Mouse (Mus musculus) G1E (cell line): ENCODE data around the gene Inca1. TPM values are rescaled to one million over a fixed set of nuclear protein-coding genes. Genes with fewer than 3 reads are reported as not detected.
A peak's percentile ranks its signal among the peaks of the same experiment; 100 is the strongest.

Experiments
- ATAC-seq: 2 replicates; pipeline ENCODE4 v1.8.0; 2016; ENCODE audit warnings: mild to moderate bottlenecking; ENCODE audit not compliant: insufficient number of reproducible peaks, poor library complexity, low FRiP score, severe bottlenecking; ENCODE audit errors: extremely low read depth
- DNase-seq: peaks from one replicate; pipeline ENCODE4 v3.0.0; 2012; ENCODE audit warnings: low spot score
- H3K27me3 ChIP-seq: 2 replicates; pipeline ENCODE4 v1.6.1; 2012; ENCODE audit warnings: mild to moderate bottlenecking, low read length, inconsistent platforms; ENCODE audit not compliant: insufficient read depth
- H3K36me3 ChIP-seq: replicated peaks from 2 replicates; pipeline ENCODE3; 2012; ENCODE audit warnings: mild to moderate bottlenecking, inconsistent platforms
- H3K4me1 ChIP-seq: 2 replicates; pipeline ENCODE4 v1.6.1; 2012; ENCODE audit warnings: low read depth, low read length, inconsistent platforms, mixed read lengths; ENCODE audit not compliant: insufficient read depth
- H3K4me3 ChIP-seq: 2 replicates; pipeline ENCODE4 v1.5.1; 2012; ENCODE audit warnings: low read depth, mild to moderate bottlenecking, inconsistent platforms, low read length, moderate library complexity, mixed read lengths
- H3K9me3 ChIP-seq: replicated peaks from 2 replicates; pipeline ENCODE4 v1.6.1; 2012; ENCODE audit warnings: inconsistent platforms
- CTCF ChIP-seq: IDR thresholded peaks from 2 replicates; pipeline ENCODE4 v1.5.1; 2012; ENCODE audit warnings: low read depth, low read length, inconsistent platforms, mixed read lengths
- GATA1 ChIP-seq: IDR thresholded peaks from 2 replicates; pipeline ENCODE4 v1.6.1; 2012; ENCODE audit warnings: borderline replicate concordance, low read length, inconsistent platforms, mixed read lengths
- GATA2 ChIP-seq: IDR thresholded peaks from 2 replicates; pipeline ENCODE4 v1.6.1; 2012; ENCODE audit warnings: low read depth, low read length, inconsistent platforms, borderline replicate concordance
- POLR2AphosphoS5 ChIP-seq: IDR thresholded peaks from 2 replicates; pipeline ENCODE4 v1.6.1; 2012; ENCODE audit warnings: low read depth, low read length, inconsistent platforms; ENCODE audit not compliant: insufficient replicate concordance
- TAL1 ChIP-seq: conservative IDR thresholded peaks from 2 replicates; pipeline ENCODE4 v1.6.1; 2012; ENCODE audit warnings: low read depth, low read length, inconsistent platforms, mixed read lengths
- polyA plus RNA-seq: library from polyadenylated mRNA; stranded (reverse); fragments of >175 nt; gene quantifications from 2 replicates; pipeline ENCODE4 v1.2.3, GENCODE M21; 2012
- total RNA-seq, 2 experiments: library from RNA; stranded (forward) in 1 of 2; stranded (reverse) in 1 of 2; fragments of 200-1000 nt in 1 of 2; fragments of >200 nt in 1 of 2; fragmentation: Nextera tagmentation in 1 of 2; gene quantifications; 2 replicates each; pipeline ENCODE4 v1.2.3; 2014 to 2017

Inca1 gene
- total and polyA plus RNA-seq, 3 experiments, result 0.36 to 3.7 (median 1.2) TPM

DNA sequence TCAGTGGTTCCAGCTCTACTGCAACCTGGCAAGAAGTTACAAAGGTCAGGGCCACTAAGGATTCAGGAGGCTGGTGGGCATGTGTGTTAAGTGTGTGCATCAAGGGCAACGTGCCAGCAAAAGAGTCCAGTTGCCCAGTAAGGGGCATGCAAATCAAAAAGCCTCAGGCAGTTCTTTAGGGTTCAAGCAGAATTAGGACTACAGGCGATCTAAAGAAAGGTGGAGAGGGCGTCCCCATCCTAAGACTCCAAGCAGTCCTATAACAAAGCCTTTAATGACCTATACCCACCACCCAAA lies 53.7 kb downstream of the Inca1 start:
- ATAC-seq, result no peak
- peaks cover 83% of the 10 kb centered on the region for H3K36me3 ChIP-seq
- H3K4me1 ChIP-seq, result peaks cover 71% of the 10 kb centered on the region

DNA sequence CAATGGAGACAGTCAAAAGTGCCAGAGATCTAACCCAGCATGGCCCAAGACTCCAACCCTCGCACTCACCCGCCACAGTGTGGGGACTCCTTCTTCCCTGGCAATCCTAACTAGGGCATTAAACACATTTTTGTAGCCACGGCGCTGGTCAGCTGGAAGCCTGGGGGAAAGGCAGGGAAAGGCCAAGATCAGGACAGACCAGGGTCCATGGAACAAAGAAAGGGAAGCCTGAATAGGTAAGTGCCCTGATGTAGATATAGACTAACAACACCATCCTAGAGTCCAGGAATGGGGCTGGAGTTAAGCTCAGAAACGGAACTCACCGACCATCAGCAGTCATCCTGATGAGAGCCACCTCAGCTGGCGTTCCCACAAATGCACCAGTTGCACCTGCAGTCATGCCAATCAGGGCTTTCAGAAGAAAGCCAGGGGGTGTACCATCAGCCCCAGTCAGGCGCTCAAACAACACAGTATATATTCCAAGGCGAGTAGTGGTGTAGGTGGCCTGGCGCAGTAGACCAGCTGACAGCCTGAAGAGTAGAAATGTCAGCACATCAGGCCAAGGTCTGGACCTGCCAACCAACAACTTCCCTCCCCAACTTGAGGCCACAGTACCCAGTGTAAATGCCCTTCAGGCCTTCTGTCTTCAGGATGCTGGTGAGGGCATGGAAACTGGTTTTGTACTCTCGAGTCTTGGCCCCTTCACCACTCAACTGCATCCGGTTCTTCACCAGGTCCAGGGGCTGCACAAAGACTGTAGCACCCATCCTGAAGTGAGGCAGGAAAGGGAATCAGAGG lies 54.3 kb downstream of the Inca1 start:
- Histone ChIP-seq H3K4me3 (peak overlapping the region; percentile 80), H3K4me1 (peaks cover 71% of the 10 kb centered on the region), H3K9me3 (no peaks in the 10 kb centered on the region), H3K27me3 (no peaks in the 10 kb centered on the region), H3K36me3 (peaks cover 80% of the 10 kb centered on the region)
- TF ChIP-seq TAL1, result no peak
- no peak for TF ChIP-seq POLR2AphosphoS5
- no peak for ATAC-seq
- no peak for DNase-seq

More for the DNA sequence above, 53.7 kb downstream of the Inca1 start:
- TF ChIP-seq POLR2AphosphoS5, result no peak
- TF ChIP-seq TAL1, result no peak
- TF ChIP-seq CTCF, result no peak
- no peak for TF ChIP-seq GATA2
- TF ChIP-seq GATA1, result no peak
- Histone ChIP-seq H3K4me3 (peak overlapping the region; percentile 80), H3K27me3 (no peaks in the 10 kb centered on the region), H3K9me3 (no peaks in the 10 kb centered on the region)
- no peak for DNase-seq

DNA sequence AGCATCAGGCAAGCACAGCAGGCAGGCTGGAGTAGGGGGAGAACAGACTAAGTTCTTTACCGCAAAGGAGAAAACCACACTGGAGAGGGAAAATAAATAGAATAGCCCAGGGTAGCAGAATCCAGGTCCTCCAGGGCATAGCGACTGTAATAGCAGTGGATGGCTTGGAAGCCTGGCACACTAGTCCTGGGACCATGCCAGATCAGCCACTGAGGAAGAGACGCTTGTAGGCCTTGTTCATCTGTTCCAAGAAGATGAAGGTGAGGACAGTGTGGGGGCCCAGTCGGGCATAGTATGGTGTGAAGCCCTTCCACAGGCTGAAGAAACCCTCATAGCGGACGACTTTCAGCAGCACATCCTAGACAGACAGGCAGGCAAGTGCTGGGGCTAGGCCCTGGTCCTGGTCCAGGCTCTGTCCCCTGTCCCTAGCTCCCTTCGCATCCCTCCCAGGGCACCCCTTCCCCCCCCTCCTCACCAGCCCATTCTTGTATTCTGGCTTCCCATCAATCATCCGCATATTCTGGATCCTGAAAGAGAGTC lies 55.3 kb downstream of the Inca1 start:
- H3K9me3 ChIP-seq, result no peaks in the 10 kb centered on the region
- H3K36me3 ChIP-seq, result peaks cover 79% of the 10 kb centered on the region
- TF ChIP-seq CTCF (no peak), GATA1 (no peak), POLR2AphosphoS5 (no peak), GATA2 (no peak), TAL1 (no peak)
- DNase-seq (no peak), ATAC-seq (no peak)
- no peak overlapping the region; the same call in 1 of the 2 replicates for H3K4me3 ChIP-seq
- H3K27me3 ChIP-seq, result no peaks in the 10 kb centered on the region
- peaks cover 72% of the 10 kb centered on the region for H3K4me1 ChIP-seq

DNA sequence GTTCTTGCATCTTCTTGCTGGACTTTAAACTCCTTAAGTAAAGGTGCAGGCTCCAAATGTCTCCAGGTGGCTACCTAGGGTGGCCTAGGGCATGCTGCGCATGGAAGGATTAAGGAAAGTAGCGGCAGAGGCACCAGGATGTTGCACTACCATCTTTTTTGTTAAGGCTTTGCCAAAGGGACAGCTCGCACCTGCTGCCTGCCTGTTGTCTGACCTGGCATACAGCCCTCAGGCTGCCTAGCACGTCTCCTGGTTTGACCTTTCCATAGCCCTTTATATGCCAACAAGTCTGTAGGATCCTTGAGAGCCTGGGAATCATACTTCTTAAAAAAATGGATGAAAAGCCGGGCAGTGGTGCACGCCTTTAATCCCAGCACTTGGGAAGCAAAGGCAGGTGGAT lies 56.9 kb downstream of the Inca1 start:
- TF ChIP-seq TAL1 (no peak), GATA2 (no peak), GATA1 (no peak), CTCF (no peak), POLR2AphosphoS5 (no peak)
- Histone ChIP-seq H3K27me3 (no peaks in the 10 kb centered on the region), H3K9me3 (no peaks in the 10 kb centered on the region), H3K36me3 (peaks cover 64% of the 10 kb centered on the region), H3K4me1 (peaks cover 73% of the 10 kb centered on the region), H3K4me3 (no peak overlapping the region)
- DNase-seq (no peak), ATAC-seq (no peak)

DNA sequence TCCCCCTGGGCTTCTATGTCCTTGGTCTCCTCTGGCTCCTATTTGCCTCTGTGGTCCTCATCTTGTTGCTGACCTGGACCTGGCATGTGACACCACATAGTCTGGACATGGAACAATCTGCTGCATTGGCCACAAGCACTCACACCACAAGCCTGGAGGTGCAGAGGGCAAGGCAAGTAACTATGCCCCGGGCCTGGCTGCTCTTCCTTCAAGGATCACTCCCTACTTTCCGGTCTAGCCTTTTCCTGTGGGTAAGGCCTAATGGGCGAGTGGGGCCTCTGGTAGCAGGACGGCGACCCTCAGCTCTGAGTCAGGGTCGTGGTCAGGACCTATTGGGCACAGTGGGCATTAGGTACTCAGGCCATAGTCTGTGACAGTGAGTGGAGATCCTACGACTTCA lies 58.7 kb downstream of the Inca1 start:
- H3K4me3 ChIP-seq, result no peak overlapping the region
- ATAC-seq (no peak), DNase-seq (no peak)
- peaks cover 80% of the 10 kb centered on the region for H3K4me1 ChIP-seq
- H3K36me3 ChIP-seq, result peaks cover 59% of the 10 kb centered on the region
- TF ChIP-seq CTCF (no peak), GATA2 (no peak), TAL1 (no peak), GATA1 (no peak), POLR2AphosphoS5 (no peak)
- no peaks in the 10 kb centered on the region for H3K27me3 ChIP-seq
- no peaks in the 10 kb centered on the region for H3K9me3 ChIP-seq

DNA sequence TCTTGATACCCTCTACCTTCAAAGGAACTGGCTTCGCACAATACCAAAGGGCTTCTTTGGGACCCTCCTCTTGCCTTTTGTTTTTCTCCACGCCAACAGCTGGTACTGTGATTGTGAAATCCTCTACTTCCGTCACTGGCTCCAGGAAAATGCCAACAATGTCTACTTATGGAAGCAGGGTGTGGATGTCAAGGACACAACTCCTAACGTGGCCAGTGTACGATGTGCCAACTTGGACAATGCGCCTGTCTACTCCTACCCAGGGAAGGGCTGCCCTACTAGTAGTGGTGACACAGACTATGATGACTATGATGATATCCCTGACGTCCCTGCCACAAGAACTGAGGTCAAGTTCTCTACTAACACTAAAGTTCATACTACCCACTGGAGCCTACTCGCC lies 60.0 kb downstream of the Inca1 start:
- Histone ChIP-seq H3K36me3 (peaks cover 47% of the 10 kb centered on the region), H3K4me1 (peaks cover 70% of the 10 kb centered on the region), H3K9me3 (no peaks in the 10 kb centered on the region), H3K27me3 (no peaks in the 10 kb centered on the region), H3K4me3 (no peak overlapping the region)
- no peak for TF ChIP-seq POLR2AphosphoS5
- TF ChIP-seq CTCF, result no peak
- TF ChIP-seq GATA2, result no peak
- no peak for TF ChIP-seq TAL1
- no peak for TF ChIP-seq GATA1
- ATAC-seq (no peak), DNase-seq (no peak)
